Mouse (Mus musculus) spleen, adult 2 months (tissue): ENCODE measurements around the gene Tmem203. TPM values are rescaled to one million over a fixed set of nuclear protein-coding genes. Genes with fewer than 3 reads are reported as not detected.

ENCODE experiments used
- DNase-seq, 2 experiments: peaks; one replicate each; pipeline versions ENCODE4 v3.0.0 to v3.0.0-alpha.2; 2012 to 2021; ENCODE audit warnings: low spot score in 2 of 2, low read depth in 1 of 2
- H3K27ac ChIP-seq: fragments of 200-500 bp; 2 replicates; pipeline ENCODE4 v1.5.1; 2012; ENCODE audit warnings: low read length, inconsistent platforms; ENCODE audit not compliant: insufficient read depth
- H3K27me3 ChIP-seq: fragments of 200-500 bp; 2 replicates; pipeline ENCODE4 v1.6.1; 2012; ENCODE audit warnings: mild to moderate bottlenecking, moderate library complexity, low read length, inconsistent platforms; ENCODE audit not compliant: control insufficient read depth, insufficient read depth
- H3K36me3 ChIP-seq: fragments of 200-500 bp; 2 replicates; pipeline ENCODE4 v1.6.1; 2012; ENCODE audit warnings: mild to moderate bottlenecking, low read length, inconsistent platforms; ENCODE audit not compliant: control insufficient read depth, insufficient read depth
- H3K4me1 ChIP-seq: fragments of 200-500 bp; 2 replicates; pipeline ENCODE4 v1.6.1; 2011; ENCODE audit warnings: inconsistent platforms; ENCODE audit not compliant: control insufficient read depth, insufficient read depth, insufficient read length
- H3K4me3 ChIP-seq: fragments of 200-500 bp; 2 replicates; pipeline ENCODE4 v1.5.1; 2011; ENCODE audit warnings: mild to moderate bottlenecking, inconsistent platforms; ENCODE audit not compliant: insufficient read depth, insufficient read length; ENCODE audit errors: extremely low read depth
- CTCF ChIP-seq: fragments of 200-500 bp; IDR thresholded peaks from 2 replicates; pipeline ENCODE4 v1.5.1; 2011; ENCODE audit warnings: mild to moderate bottlenecking, inconsistent platforms; ENCODE audit not compliant: insufficient read depth, insufficient read length, insufficient replicate concordance; ENCODE audit errors: extremely low read depth
- POLR2A ChIP-seq: fragments of 200-500 bp; IDR thresholded peaks from 2 replicates; pipeline ENCODE4 v1.6.1; 2011; ENCODE audit warnings: low read depth, low read length, inconsistent platforms
- WGBS: fragments of 180-500 bp; shearing (Covaris S2); methylation state at CpG from one replicate; pipeline ENCODE4 v1.1.7; 2018; 5-methylcytosine and 5-hydroxymethylcytosine counted together
- polyA plus RNA-seq: library from polyadenylated mRNA; depleted of rRNA; stranded (reverse); fragments of >200 nt; gene quantifications from 2 replicates; pipeline ENCODE4 v1.2.3, GENCODE M21; 2012; rRNA removed

Gene Tmem203
- 44.4 and 60.5 TPM in 2 replicates for polyA plus RNA-seq

DNA sequence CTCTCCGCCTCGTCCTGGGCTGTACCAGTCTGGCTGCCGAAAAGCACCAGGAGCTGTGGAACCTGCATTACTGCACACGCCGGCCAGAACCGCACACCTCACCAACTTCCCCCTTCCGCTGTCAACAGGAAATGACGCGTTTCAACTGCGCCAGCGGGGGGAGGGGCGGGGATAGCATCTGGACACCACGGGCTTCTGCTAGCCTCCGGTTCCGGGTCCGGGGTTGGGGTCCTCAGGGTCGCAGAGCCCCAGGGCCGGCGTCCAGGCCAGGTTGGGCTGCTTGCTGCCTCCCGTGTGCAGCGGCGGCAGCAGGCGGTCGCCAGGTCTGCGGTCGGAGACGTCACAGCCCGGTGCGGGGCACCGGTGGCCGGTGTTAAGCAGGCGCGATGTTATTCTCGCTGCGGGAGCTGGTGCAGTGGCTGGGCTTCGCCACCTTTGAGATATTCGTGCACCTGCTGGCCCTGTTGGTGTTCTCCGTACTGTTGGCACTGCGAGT, at the start of gene Tmem203:
Gene Tmem203 (plus strand): TSS at position 156 of the 496 bp plus-strand sequence.
- Histone ChIP-seq H3K36me3 (peaks cover 8% of the 10 kb centered on the region), H3K27me3 (no peaks in the 10 kb centered on the region), H3K4me3 (peak within 1 kb of the TSS; percentile 98), H3K27ac (peak within 1 kb of the TSS; percentile 86), H3K4me1 (peaks cover 9% of the 10 kb centered on the region)
- 1% methylated on average over 39 of the region's 39 CpGs for WGBS
- TF ChIP-seq POLR2A: peak; percentile 40; the same call in 1 of the 2 replicates
- TF ChIP-seq CTCF: no peak
- DNase-seq: peak; percentile 82 to 84

DNA sequence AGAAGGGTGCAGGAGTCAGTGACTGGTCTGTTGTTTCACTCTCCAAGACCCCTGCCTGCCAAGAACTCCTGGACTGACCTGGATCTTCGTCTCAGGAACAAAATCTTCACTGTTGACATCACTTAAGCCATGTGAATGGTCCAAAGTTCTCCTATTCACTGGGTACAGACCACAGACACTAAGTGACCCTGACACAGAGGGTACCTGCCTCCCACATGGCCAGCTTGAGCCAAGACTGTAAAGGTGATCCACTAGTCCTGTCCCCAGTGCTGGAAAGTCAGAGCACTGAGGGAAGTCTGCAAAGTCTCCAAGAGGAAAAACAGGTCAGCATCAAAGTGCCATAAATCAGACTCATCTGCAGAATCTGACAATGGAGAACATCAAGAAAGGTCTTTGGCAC, 47.6 kb upstream of the Tmem203 start:
- no peak for DNase-seq
- TF ChIP-seq CTCF (no peak), POLR2A (no peak)
- peaks cover 9% of the 10 kb centered on the region; the same call in 1 of the 2 replicates for H3K4me1 ChIP-seq
- H3K27me3 ChIP-seq: no peaks in the 10 kb centered on the region
- WGBS: 96% methylated on average over 1 of the region's 1 CpGs
- peaks cover 37% of the 10 kb centered on the region for H3K36me3 ChIP-seq
- H3K27ac ChIP-seq: no peak overlapping the region
- no peak overlapping the region for H3K4me3 ChIP-seq

DNA sequence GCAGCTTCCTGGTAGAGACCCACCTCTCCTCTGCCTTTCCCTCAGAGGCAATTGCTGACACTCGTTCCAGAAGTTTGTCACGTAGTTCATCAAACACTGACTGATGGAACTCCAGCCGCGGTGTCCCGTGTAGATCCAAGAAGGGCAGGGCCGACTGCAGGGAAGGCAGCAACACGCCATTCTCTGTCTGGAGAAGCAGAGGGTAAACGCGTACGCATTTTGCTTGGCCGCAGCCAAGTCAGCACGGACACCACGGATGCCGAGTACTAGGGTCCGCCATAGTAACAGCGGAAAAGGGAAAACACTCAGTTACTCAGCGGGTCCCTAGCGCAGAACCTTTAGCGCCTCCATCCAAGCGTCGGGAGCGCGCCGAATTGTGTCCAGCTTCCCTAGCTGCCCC, 44.6 kb upstream of the Tmem203 start:
- Histone ChIP-seq H3K4me3 (peak overlapping the region; percentile 91), H3K27ac (peak overlapping the region; percentile 92), H3K36me3 (peaks cover 12% of the 10 kb centered on the region), H3K27me3 (no peaks in the 10 kb centered on the region), H3K4me1 (peaks cover 9% of the 10 kb centered on the region; the same call in 1 of the 2 replicates)
- under 1% methylated on average over 24 of the region's 24 CpGs for WGBS
- DNase-seq: no peak
- no peak for TF ChIP-seq POLR2A
- no peak for TF ChIP-seq CTCF

DNA sequence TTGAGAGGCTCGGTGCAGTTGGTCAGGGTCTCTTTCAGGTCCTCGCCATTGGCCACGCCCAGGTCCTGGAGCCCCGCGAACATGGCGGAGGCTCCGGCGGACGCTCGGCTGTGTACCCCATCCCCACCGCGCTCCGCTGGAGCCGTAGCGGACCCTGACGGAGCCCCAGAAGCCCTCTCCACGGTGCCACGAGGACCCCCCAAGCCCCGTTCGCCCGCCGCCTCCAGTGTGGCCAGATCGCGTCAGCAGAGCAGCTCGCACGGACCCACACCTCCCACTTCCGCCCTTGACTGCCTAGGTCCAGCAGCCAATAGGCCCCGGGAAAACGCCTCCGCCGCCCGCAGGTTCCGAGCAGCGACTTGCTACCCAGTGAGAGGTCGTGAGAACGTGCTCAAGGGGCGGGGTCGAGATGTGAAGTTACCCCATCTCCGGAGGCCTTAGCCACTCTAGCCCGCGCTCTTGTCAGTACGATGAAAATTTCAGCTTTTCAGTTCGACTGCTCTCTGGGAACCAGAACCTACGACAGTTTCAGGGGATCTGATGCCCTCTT, 44.0 kb upstream of the Tmem203 start, which contains the start of gene Nelfb:
Gene Nelfb (minus strand): TSS at position 369 of the 550 bp plus-strand sequence.
- peak; percentile 81 to 91 for DNase-seq
- WGBS: under 1% methylated on average over 44 of the region's 44 CpGs

DNA sequence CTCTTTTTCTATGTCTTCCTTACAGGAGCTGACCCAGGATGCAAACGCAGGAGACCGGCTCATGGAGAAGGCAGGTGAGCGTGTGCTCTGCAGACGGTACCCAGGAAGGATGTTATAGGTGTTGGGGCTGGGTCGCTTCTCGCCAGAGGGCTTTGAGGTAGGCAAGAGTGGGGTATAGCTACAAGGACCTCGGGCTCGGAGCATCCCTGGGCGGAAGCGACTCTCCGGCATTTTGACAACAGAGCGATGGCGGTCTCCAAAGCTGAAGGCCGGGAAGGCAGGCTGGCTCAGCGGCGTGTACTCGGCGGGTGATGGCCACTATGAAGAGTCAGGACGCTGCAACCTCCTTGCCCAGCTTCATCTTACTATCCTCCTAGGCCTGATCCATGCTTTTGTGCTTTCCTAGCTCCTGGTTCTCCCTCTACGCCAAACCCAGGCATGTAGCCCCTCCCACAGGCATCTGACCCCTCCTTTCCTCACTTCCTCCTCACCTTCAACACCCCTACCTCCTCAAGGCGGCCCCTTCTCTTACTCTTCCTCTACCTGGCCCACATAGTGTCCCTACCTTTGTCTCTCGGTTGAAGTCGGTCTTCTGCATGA, 41.9 kb upstream of the Tmem203 start:
- WGBS: 88% methylated on average over 23 of the region's 23 CpGs
- no peaks in the 10 kb centered on the region for H3K27me3 ChIP-seq
- H3K27ac ChIP-seq: no peak overlapping the region
- H3K4me1 ChIP-seq: peaks cover 9% of the 10 kb centered on the region; the same call in 1 of the 2 replicates
- H3K4me3 ChIP-seq: no peak overlapping the region
- H3K36me3 ChIP-seq: peaks cover 2% of the 10 kb centered on the region; the same call in 1 of the 2 replicates
- DNase-seq: no peak
- TF ChIP-seq CTCF (no peak), POLR2A (no peak)

More for the DNA sequence above, 44.0 kb upstream of the Tmem203 start, which contains the start of gene Nelfb:
- Histone ChIP-seq H3K4me3 (peak within 1 kb of the TSS; percentile 91), H3K27ac (peak within 1 kb of the TSS; percentile 92), H3K27me3 (no peaks in the 10 kb centered on the region), H3K4me1 (peaks cover 9% of the 10 kb centered on the region; the same call in 1 of the 2 replicates), H3K36me3 (peaks cover 7% of the 10 kb centered on the region)
- TF ChIP-seq CTCF: no peak
- peak; percentile 69 for TF ChIP-seq POLR2A

DNA sequence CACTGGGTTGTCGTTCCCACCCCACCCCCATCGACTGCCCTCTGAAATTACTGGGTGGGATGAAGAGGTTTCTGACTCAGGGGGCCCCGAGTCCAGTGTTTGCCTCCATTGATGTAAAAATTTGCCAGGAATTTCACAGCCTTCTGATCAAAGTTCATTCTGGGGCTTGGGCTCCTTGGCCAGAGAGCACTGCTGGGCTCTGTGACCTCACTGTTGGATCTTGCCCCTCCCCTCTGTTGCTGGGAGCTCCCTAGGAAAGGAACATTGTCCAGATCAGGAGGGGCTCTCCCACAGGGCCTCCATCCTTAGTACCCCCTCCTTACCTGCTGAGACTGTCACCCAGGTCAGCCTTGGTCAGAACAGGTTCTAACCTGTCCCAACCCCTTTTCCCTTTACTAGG, 40.8 kb upstream of the Tmem203 start, which contains the start of gene Stpg3:
Gene Stpg3 (minus strand): TSS at position 194 of the 400 bp plus-strand sequence.
- WGBS: 81% methylated on average over 3 of the region's 3 CpGs
- H3K4me1 ChIP-seq: peaks cover 9% of the 10 kb centered on the region; the same call in 1 of the 2 replicates
- TF ChIP-seq POLR2A: no peak
- TF ChIP-seq CTCF: no peak
- no peak within 1 kb of the TSS for H3K27ac ChIP-seq
- no peak within 1 kb of the TSS for H3K4me3 ChIP-seq
- peaks cover 2% of the 10 kb centered on the region; the same call in 1 of the 2 replicates for H3K36me3 ChIP-seq
- DNase-seq: no peak
- no peaks in the 10 kb centered on the region for H3K27me3 ChIP-seq

DNA sequence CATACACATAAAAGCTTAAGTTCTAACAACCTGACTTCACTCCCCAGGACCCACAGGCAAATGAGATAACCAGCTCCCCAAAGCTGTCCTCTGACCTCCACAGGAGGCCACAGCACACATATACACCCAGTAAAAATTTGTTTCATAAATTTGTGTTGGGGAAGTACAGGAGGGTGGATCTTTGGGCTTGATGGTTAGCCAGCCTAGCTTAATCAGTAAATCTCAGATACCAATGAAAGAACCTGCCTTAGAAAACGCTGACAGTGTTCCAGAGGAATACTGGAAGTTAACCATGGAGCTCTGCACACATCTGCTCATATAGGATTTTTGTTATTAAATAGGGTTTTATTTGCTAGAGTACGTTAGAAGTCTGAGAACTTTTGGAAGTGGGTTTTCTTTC, 37.6 kb upstream of the Tmem203 start:
- H3K36me3 ChIP-seq: peaks cover 3% of the 10 kb centered on the region; the same call in 1 of the 2 replicates
- no peak for DNase-seq
- no peaks in the 10 kb centered on the region for H3K27me3 ChIP-seq
- no peak overlapping the region for H3K4me3 ChIP-seq
- no peak overlapping the region for H3K27ac ChIP-seq
- H3K4me1 ChIP-seq: no peaks in the 10 kb centered on the region
- 62% methylated on average over 2 of the region's 2 CpGs for WGBS
- no peak for TF ChIP-seq CTCF
- TF ChIP-seq POLR2A: no peak
